Mouse (Mus musculus) embryonic facial prominence, embryonic 10.5 days (tissue): ENCODE data around the gene Slc22a18. TPM values are rescaled to one million over a fixed set of nuclear protein-coding genes. Genes with fewer than 3 reads are reported as not detected.

Source experiments
- polyA plus RNA-seq: library from polyadenylated mRNA; unstranded; fragments of >200 nt; fragmentation: Nextera tagmentation; extraction: Ambion mirVana; gene quantifications from 2 replicates; pipeline ENCODE4 v1.2.1, GENCODE M21; 2016

Gene Slc22a18
- polyA plus RNA-seq, 1 experiment from 2014 or later = 0.96 TPM

Other genes starting within 250 kb of the Slc22a18 start
- gene Cdkn1c, start 12.7 kb upstream of the Slc22a18 start, polyA plus RNA-seq = 355 and 407 TPM in 2 replicates
- 2.7 and 2.9 TPM in 2 replicates for gene Phlda2, start 29.4 kb downstream of the Slc22a18 start, polyA plus RNA-seq
- gene Nap1l4, start 75.4 kb downstream of the Slc22a18 start, polyA plus RNA-seq = 377 and 391 TPM in 2 replicates
- 79.5 and 80.7 TPM in 2 replicates for gene Cars, start 126.4 kb downstream of the Slc22a18 start, polyA plus RNA-seq
- gene Tnfrsf26, start 155.0 kb downstream of the Slc22a18 start, polyA plus RNA-seq = 0.17 and 0.30 TPM in 2 replicates
- 9.7 and 12.2 TPM in 2 replicates for gene Tnfrsf22, start 175.9 kb downstream of the Slc22a18 start, polyA plus RNA-seq
- 0.35 and 0.65 TPM in 2 replicates for gene Tnfrsf23, start 212.1 kb downstream of the Slc22a18 start, polyA plus RNA-seq